Mouse (Mus musculus): ENCODE measurements around the gene Eif4h.
"Not testable (repeated sequence)": the region's sequence is repeated elsewhere in the genome, so short reads cannot be mapped to it uniquely, and the experiment has no call there.

Gene Eif4h

GRCm38 (mm10) chr5:134648976-134649375, 9.7 kb upstream of the Eif4h start:
- not testable (repeated sequence) for DNase-seq (ENCODE audit: low spot score in 2 of 2)

DNA sequence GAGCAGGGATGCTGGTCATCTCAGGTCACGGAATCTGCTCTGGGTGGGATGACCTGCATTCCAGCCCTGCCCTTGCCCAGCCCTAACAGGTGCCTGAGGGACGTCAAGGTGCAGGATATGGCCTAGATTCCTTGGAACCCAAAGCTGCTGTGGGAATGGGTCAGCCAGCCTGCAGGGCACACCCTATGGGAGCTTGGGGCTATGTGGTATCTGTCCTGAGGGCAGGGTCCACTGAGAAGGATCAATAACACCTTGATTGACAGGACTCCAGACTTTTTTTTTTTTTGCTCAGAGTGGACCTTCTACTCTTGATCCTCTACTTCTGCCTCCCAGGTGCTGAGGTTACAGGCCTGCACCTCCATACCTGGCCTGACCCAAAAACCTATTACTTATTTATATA, 8.1 kb upstream of the Eif4h start:
- no peak for DNase-seq (ENCODE audit: low spot score in 2 of 2)

DNA sequence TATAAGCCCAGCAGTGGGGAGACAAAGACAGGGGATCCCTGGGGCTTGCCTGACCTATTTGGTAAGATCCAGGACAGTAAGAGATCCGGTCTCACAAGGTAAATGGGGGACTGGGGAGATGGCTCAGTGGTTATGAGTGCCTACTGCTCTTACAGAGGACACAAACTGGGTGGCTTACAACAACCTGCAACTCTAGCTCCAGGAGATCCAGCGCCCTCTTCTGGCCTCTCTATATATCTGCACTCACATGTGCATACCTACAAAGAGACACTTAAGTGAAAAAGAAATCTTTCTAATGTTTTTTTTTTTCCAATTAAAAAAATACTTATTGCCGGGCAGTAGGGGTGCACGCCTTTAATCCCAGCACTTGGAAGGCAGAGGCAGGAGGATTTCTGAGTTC, 7.2 kb upstream of the Eif4h start:
- no peak for DNase-seq (ENCODE audit: low spot score in 2 of 2)

GRCm38 (mm10) chr5:134644643-134645118, 5.4 kb upstream of the Eif4h start:
- DNase-seq (ENCODE audit: low spot score in 2 of 2) = no peak

DNA sequence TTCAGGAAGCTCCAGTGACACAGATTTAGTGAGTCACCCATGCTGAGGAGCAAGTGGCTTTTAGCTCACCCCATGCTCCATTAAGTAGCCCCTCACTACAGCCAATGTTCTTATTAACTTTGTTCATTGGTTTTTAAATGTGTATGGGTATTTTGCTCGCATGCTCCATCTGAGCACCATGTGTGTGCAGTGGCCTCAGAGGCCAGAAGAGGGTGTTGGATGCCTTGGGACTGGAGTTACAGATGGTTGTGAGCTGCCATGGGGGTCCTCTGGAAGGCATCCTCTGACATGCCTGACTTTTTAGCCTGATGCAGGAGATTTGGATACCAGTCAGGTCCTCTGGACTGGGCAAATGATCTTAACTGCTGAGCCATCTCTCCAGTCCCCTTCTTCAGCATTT, 4.8 kb upstream of the Eif4h start:
- no peak for DNase-seq (ENCODE audit: low spot score in 2 of 2)

- DNase-seq (ENCODE audit: low spot score in 2 of 2) = no peak
Measured at GRCm38 (mm10) chr5:134640371-134640770, 1.1 kb upstream of the Eif4h start.

DNA sequence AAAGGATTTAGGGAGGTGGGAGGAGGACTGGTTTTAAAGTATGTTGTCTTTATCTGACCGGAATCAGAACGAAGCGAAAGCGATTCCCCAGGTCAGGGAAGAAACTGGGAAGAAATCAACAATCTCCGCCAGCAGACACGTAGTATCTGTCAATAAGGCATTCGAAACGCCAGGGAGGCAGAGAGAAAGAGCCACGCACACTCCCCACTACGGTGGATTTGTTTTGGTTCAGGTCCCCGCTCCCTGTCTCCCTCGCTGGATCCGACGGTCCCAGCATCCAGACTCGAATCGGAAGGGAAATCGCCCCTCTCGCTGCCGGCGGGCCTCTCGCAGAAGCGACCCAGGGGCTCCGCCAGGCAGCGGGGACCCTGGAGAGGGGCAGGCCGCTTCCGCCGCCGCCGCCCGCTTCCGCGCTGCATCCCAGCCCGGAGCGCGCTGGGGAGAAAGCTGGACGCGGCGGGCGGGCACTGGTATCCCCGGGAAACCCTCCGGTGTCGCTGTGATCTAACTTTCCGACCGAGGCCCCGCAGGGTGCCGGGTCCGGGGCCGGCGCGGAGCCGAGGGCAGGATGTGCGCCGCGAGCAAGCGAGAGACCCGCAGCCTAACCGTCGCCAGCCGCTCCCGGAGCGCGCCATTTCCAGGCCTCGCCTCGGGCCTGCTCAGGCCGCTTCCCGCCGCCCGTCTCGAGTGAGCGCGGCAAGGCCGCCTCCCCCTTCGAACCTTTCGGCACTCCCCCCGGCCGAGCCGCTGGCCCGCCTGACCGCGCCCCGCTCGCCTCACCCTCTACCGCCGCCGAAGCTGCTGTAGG, 625 bp downstream of the Eif4h start:
- DNase-seq (ENCODE audit: low spot score in 2 of 2) = peak in 1 of 2 experiments; percentile 29

DNA sequence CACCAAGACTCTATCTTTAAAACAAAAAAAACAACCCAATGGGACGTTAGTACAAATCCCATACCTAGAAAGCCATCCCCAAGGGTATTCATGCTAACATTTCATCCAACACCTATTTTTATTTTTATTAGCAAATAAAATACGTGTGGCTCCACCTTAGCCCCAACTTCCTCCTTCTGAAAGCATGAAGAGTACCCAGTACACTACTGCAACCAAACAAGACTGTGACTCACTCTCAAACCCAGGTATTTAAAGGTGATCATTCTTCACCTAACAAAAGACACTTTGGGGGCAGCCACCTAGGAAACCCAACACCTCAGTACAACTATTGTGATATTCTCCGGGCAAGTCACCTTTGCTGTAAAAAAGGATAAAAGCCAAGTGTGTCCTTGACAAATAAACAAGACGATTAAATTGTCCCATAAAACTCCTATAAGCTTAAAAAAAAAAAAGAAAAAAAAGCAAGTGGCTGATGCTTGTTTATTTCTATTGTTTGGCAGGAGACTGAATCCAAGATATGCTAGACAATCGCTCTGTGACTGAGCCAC, 1.4 kb downstream of the Eif4h start:
- no peak for DNase-seq (ENCODE audit: low spot score in 2 of 2)

DNA sequence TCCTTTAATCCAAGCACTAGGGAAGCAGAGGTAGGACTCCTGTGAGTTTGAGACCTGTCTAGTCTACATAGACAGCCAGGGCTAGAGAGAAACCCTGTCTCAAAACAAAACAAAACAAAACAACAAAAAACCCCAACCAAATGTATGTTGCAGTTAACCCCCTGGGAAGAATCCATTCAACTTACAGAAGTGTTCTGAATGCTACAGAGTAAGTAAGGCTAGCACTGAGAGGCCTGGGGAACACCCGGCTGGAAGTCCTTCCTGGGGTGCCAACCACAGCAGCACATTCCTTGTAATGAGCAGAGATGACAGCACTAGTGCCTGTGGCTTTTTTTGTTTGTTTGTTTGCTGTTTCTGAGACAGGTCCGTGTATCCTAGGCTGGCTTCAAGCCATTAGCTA, 6.4 kb downstream of the Eif4h start:
- no peak for DNase-seq (ENCODE audit: low spot score in 2 of 2)

DNA sequence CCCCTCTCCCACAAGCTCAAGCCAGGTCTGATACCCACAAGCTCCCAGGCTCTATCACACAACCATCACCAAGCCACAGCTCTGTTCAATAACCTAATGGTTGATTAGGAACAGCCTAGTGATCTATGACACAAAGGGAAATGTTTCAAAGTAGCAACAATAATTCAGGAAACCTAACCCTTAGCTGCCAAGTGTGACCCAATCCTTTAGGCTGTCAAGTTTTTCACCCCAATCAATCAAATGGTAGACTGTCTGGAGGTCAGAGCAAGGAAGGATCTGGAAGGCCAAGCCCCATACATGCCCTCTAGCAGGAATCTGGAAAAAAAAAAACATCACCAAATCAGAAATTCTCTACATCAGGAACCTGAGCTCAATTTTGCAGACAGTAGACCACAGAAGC, 8.5 kb downstream of the Eif4h start:
- DNase-seq (ENCODE audit: low spot score in 2 of 2) = no peak

GRCm38 (mm10) chr5:134629508-134629907, 9.8 kb downstream of the Eif4h start:
- no peak for DNase-seq (ENCODE audit: low spot score in 2 of 2)

GRCm38 (mm10) chr5:134622069-134622468, 17.2 kb downstream of the Eif4h start:
- no peak for DNase-seq (ENCODE audit: low spot score in 2 of 2)

DNA sequence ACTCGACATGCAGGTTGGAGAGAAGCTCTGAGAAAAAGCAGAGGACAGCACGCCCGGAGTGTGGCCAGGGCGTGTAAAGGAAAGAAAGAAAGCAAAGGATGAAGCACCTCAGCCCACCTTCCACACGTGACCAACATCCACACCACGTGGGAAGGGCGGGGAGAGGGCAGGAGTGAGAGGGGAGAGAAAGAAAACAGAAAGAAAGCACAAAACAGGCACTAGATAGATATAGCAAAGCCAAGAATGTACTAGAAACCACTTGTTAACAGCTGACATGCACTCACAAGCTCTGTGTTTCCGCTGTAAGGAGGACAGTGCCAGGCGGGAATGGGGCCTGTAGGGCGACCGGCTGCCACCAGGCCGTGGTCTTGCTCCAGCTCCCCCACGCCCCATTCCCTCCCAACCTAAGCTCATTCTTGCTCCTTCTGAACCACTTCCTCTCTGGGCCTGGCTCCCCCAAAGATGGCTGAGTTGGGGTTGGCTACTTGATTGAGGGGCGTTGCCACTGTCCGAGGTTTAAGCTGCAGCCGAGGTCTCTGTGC, 18.1 kb downstream of the Eif4h start:
- no peak for DNase-seq (ENCODE audit: low spot score in 2 of 2)

DNA sequence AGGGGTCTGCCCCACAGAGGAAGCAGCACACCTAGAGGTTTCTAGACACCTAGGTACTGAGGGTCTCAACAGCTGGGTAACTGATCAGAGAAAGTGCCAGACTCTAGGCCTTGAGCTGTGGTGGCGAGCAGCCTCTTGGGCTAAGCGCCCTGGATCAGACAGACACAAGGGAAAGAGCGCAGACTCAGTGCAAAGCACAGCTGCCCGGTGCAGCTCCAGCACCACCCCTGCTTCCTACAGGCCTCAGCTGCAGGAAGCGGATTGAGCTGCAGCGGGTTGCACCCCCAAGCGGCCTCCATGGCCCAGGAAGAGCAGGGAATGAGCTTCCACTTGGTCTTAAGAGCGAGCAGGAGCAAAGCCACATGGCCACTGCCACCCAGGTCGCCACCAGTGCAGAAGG, 18.8 kb downstream of the Eif4h start:
- no peak for DNase-seq (ENCODE audit: low spot score in 2 of 2)

DNA sequence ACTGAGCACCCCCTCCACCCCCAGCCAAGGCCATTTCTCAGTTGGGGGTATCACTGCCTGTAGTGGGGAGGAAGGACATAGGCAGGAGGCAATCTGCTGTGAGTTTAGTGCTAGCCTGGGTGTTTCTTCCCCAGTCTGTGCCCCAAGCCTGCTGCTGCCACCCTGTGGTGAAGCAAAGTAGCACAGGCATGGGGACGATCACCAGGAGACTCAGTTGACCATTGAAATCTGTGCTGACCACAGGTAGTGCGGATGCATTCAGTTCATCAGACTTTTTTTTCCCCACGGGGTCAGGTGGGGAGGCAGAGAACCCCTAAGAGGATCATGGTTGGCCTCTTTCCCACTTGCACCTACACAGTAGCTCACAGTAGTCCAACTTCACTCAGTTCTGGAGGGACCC, 22.2 kb downstream of the Eif4h start:
- DNase-seq (ENCODE audit: low spot score in 2 of 2) = peak in 1 of 2 experiments; percentile 52

GRCm38 (mm10) chr5:134615780-134616179, 23.5 kb downstream of the Eif4h start:
- no peak for DNase-seq (ENCODE audit: low spot score in 2 of 2)

- no peak for DNase-seq (ENCODE audit: low spot score in 2 of 2)
Measured at GRCm38 (mm10) chr5:134615380-134615779, 23.9 kb downstream of the Eif4h start.

GRCm38 (mm10) chr5:134614802-134615201, 24.5 kb downstream of the Eif4h start, which contains the start of gene Lat2:
Lat2 (minus strand) TSS chr5:134615025.
- no peak for DNase-seq (ENCODE audit: low spot score in 2 of 2)

DNA sequence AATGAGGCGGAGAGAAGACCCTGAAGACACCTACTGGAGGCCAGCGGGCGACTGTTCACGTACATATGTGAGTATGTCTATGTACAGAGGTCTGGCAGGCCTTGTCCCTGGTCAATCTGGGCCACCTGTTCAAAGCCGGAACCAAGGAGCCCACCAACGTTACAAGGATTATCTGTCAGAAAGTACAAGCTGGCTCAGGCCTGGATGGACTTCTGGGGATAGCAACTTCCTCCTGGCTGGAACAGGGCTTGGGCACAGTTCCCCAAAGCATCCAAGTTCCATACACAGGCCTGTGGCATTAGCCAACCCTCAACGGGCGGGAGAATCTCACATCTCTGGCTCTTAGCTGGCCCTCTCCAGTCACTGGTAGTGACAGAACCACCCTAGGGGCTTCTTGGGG, 25.0 kb downstream of the Eif4h start:
- no peak for DNase-seq (ENCODE audit: low spot score in 2 of 2)

DNA sequence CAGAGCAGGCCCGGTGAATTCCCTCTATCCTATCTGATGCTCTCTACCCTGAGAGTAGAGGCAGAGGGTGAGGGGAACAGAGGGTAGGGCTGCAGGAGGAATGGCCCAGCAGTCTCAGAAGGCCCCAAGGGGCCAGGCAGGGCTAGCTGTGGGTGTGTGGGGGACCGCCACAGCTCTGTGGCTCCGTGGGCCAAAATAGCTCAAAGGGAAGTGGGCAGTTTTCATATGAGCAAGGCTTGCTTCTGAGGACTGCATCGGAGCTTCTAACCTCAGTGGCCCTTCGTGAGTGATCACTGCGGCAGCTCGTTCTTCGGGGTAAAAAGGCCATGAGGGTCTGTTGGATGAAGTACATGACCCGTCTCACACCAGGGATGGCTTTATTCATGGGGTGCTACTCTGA, 25.6 kb downstream of the Eif4h start:
- no peak for DNase-seq (ENCODE audit: low spot score in 2 of 2)

- no peak for DNase-seq (ENCODE audit: low spot score in 2 of 2)
Measured at GRCm38 (mm10) chr5:134611810-134612521, 27.3 kb downstream of the Eif4h start.

GRCm38 (mm10) chr5:134609916-134610643, 29.2 kb downstream of the Eif4h start:
- DNase-seq (ENCODE audit: low spot score in 2 of 2) = no peak
